Mouse (Mus musculus): ENCODE data around the gene Nisch.

The Nisch gene

GRCm38 (mm10) chr14:31160196-31161150 is 56.3 kb downstream of the Nisch start:
- no peak for DNase-seq

- DNase-seq = no peak
Observed at GRCm38 (mm10) chr14:31145694-31146093, 71.1 kb downstream of the Nisch start.

- DNase-seq = no peak
Observed at GRCm38 (mm10) chr14:31141011-31141410, 75.7 kb downstream of the Nisch start.

GRCm38 (mm10) chr14:31140141-31140540 is 76.6 kb downstream of the Nisch start:
- no peak for DNase-seq

GRCm38 (mm10) chr14:31139666-31140065 is 77.1 kb downstream of the Nisch start:
- no peak for DNase-seq

- DNase-seq = no peak
Observed at GRCm38 (mm10) chr14:31138897-31139429, 77.8 kb downstream of the Nisch start.

- DNase-seq = peak in 1 of 2 experiments; percentile 47
Observed at GRCm38 (mm10) chr14:31138219-31138896, 78.4 kb downstream of the Nisch start.

GRCm38 (mm10) chr14:31137791-31138190 is 79.0 kb downstream of the Nisch start:
- DNase-seq = peak; percentile 62 to 71

GRCm38 (mm10) chr14:31137281-31137595 is 79.5 kb downstream of the Nisch start:
- DNase-seq = peak in 1 of 2 experiments; percentile 40

GRCm38 (mm10) chr14:31136411-31137280 is 80.1 kb downstream of the Nisch start:
- DNase-seq = no peak

- no peak for DNase-seq
Observed at GRCm38 (mm10) chr14:31135495-31136410, 81.0 kb downstream of the Nisch start.

- DNase-seq = peak in 1 of 2 experiments; percentile 31
Observed at GRCm38 (mm10) chr14:31134015-31135000, 82.4 kb downstream of the Nisch start.

- peak in 1 of 2 experiments; percentile 43 for DNase-seq
Observed at GRCm38 (mm10) chr14:31133023-31133665, 83.6 kb downstream of the Nisch start.

GRCm38 (mm10) chr14:31132491-31132975 is 84.2 kb downstream of the Nisch start:
- DNase-seq = no peak

GRCm38 (mm10) chr14:31132031-31132430 is 84.7 kb downstream of the Nisch start:
- peak; percentile 63 to 69 for DNase-seq

- peak; percentile 56 to 72 for DNase-seq
Observed at GRCm38 (mm10) chr14:31131272-31131821, 85.4 kb downstream of the Nisch start.

GRCm38 (mm10) chr14:31130236-31131220 is 86.2 kb downstream of the Nisch start, which contains the start of gene Nt5dc2:
Gene Nt5dc2, plus strand, starts transcription at chr14:31131053.
- peak; percentile 95 to 97 for DNase-seq

All from kidney, postnatal 4 days (tissue).